Comparison of ENCODE assay signal across 9 mouse cellular contexts in genomic region chr3:94456529-94457000, GRCm38 (mm10). TPM values are rescaled to one million over a fixed set of nuclear protein-coding genes. Genes with fewer than 3 reads are reported as not detected.
A peak's percentile ranks its signal among the peaks of the same experiment; 100 is the strongest.
DNase-seq lines count a peak whose midpoint lies in the region; ATAC-seq and TF ChIP-seq lines count a peak whose summit lies in the region.
"Had no signal": no experiment of that assay in that cellular context is flagged by ENCODE, and none has a peak within 500 bp of the region (broad histone marks: within the 10 kb centered on the region; RNA-seq: fewer than 3 reads in every experiment).

No protein-coding gene starts in this region.

- no peak overlapping the region for H3K9ac ChIP-seq in embryonic facial prominence, embryonic 11.5 days (replicated peaks; ENCODE audit: low read length)
- H3K9ac ChIP-seq in limb, embryonic 13.5 days: peak overlapping the region; percentile 50; the same call in 1 of the 2 replicates
- peak overlapping the region; percentile 30; the same call in 1 of the 2 replicates for H3K9ac ChIP-seq in midbrain, embryonic 16.5 days (ENCODE audit: low read depth, low read length)

- no peaks in the 10 kb centered on the region for H3K9me3 ChIP-seq in embryonic facial prominence, embryonic 11.5 days (replicated peaks; ENCODE audit: control insufficient read depth, low read length)
- no peaks in the 10 kb centered on the region; the same call in 1 of the 2 replicates for H3K9me3 ChIP-seq in limb, embryonic 13.5 days
- H3K9me3 ChIP-seq in midbrain, embryonic 16.5 days (replicated peaks; ENCODE audit: control insufficient read depth, low read length, poor library complexity, severe bottlenecking): no peaks in the 10 kb centered on the region; the same call in 1 of the 2 replicates

- H3K4me1 ChIP-seq in embryonic facial prominence, embryonic 11.5 days (ENCODE audit: control insufficient read depth, insufficient read depth, low read length): no peaks in the 10 kb centered on the region
- no peaks in the 10 kb centered on the region for H3K4me1 ChIP-seq in limb, embryonic 13.5 days
- H3K4me1 ChIP-seq in midbrain, embryonic 16.5 days (ENCODE audit: control insufficient read depth, insufficient read depth, low read length): no peaks in the 10 kb centered on the region; the same call in 1 of the 2 replicates
- H3K4me1 ChIP-seq in spleen, adult 2 months (ENCODE audit: control insufficient read depth, insufficient read depth, insufficient read length): no peaks in the 10 kb centered on the region

- H3K4me3 ChIP-seq in embryonic facial prominence, embryonic 11.5 days (ENCODE audit: low read depth, low read length): peak overlapping the region; percentile 1; the same call in 1 of the 2 replicates
- peak overlapping the region; percentile 42 for H3K4me3 ChIP-seq in limb, embryonic 13.5 days
- H3K4me3 ChIP-seq in midbrain, embryonic 16.5 days (ENCODE audit: low read depth, low read length): peak overlapping the region; percentile 41
- no peak overlapping the region for H3K4me3 ChIP-seq in spleen, adult 2 months (ENCODE audit: extremely low read depth, insufficient read depth, insufficient read length)

- H3K36me3 ChIP-seq in embryonic facial prominence, embryonic 11.5 days (replicated peaks; ENCODE audit: control insufficient read depth, insufficient read depth, low read depth, low read length): no peaks in the 10 kb centered on the region
- no peaks in the 10 kb centered on the region for H3K36me3 ChIP-seq in limb, embryonic 13.5 days
- no peaks in the 10 kb centered on the region for H3K36me3 ChIP-seq in midbrain, embryonic 16.5 days (ENCODE audit: control insufficient read depth, insufficient read depth, low read length)
- H3K36me3 ChIP-seq in spleen, adult 2 months (ENCODE audit: control insufficient read depth, insufficient read depth, low read length): no peaks in the 10 kb centered on the region

- WGBS in embryonic facial prominence, embryonic 11.5 days: 2% methylated on average over 12 of the region's 12 CpGs
- WGBS in limb, embryonic 13.5 days: 2% methylated on average over 12 of the region's 12 CpGs
- 1% methylated on average over 12 of the region's 12 CpGs for WGBS in midbrain, embryonic 16.5 days
- 4% methylated on average over 12 of the region's 12 CpGs for WGBS in spleen, adult 2 months

- TF ChIP-seq CTCF in spleen, adult 2 months (IDR thresholded peaks at IDR 0.05; ENCODE audit: extremely low read depth, insufficient read depth, insufficient read length, insufficient replicate concordance): peak; percentile 62; the same call in 1 of the 2 replicates

- TF ChIP-seq POLR2A in spleen, adult 2 months (IDR thresholded peaks at IDR 0.05; ENCODE audit: low read depth, low read length): no peak

- 0 out of 2 replicates have a peak overlapping the region, but pooled peaks have one; percentile 19 for H3K4me2 ChIP-seq in embryonic facial prominence, embryonic 11.5 days (ENCODE audit: low read depth, low read length)
- peak overlapping the region; percentile 61 for H3K4me2 ChIP-seq in limb, embryonic 13.5 days (replicated peaks)
- H3K4me2 ChIP-seq in midbrain, embryonic 16.5 days (ENCODE audit: low read length): peak overlapping the region; percentile 43

- peak; percentile 95 for DNase-seq in 416B (ENCODE audit: low read depth)
- peak; percentile 91 for DNase-seq in adrenal gland, postnatal 14 days
- peak; percentile 98 for DNase-seq in embryonic facial prominence, embryonic 11.5 days (ENCODE audit: low spot score)
- peak; percentile 79 to 85 for DNase-seq in heart, adult 18-20 months
- DNase-seq in kidney, adult 18-20 months: peak; percentile 75
- peak; percentile 58 for DNase-seq in spleen, adult 2 months (ENCODE audit: low read depth in 1 of 2, low spot score in 2 of 2)

- H3K27ac ChIP-seq in embryonic facial prominence, embryonic 11.5 days (replicated peaks; ENCODE audit: low read depth, low read length): no peak overlapping the region
- H3K27ac ChIP-seq in limb, embryonic 13.5 days: no peak overlapping the region
- H3K27ac ChIP-seq in midbrain, embryonic 16.5 days (ENCODE audit: low read length): peak overlapping the region; percentile 43
- H3K27ac ChIP-seq in spleen, adult 2 months (ENCODE audit: insufficient read depth, low read length): no peak overlapping the region

- ATAC-seq in embryonic facial prominence, embryonic 11.5 days (replicated peaks; ENCODE audit: insufficient number of reproducible peaks, low FRiP score, low TSS enrichment, low read depth): peak; percentile 89
- ATAC-seq in limb, embryonic 13.5 days (ENCODE audit: low FRiP score, low read depth): peak; percentile 87
- ATAC-seq in midbrain, embryonic 16.5 days: peak; percentile 94

- H3K27me3 ChIP-seq in embryonic facial prominence, embryonic 11.5 days (ENCODE audit: control insufficient read depth, insufficient read depth, low read length): no peaks in the 10 kb centered on the region
- H3K27me3 ChIP-seq in limb, embryonic 13.5 days: 0 out of 2 replicates have a peak, but pooled peaks cover 7% of the 10 kb centered on the region
- H3K27me3 ChIP-seq in midbrain, embryonic 16.5 days (ENCODE audit: control insufficient read depth, insufficient read depth, low read depth, low read length): no peaks in the 10 kb centered on the region
- no peaks in the 10 kb centered on the region for H3K27me3 ChIP-seq in spleen, adult 2 months (ENCODE audit: control insufficient read depth, insufficient read depth, low read length)

RNA-seq across cellular contexts. Expression of gene Oaz3, which starts 12.8 kb away (rescaled TPM):
- total RNA-seq in adrenal gland, postnatal 14 days (2021): not detected in 2 replicates
- polyA plus RNA-seq in embryonic facial prominence, embryonic 11.5 days (2014; fragmentation: Nextera tagmentation; extraction: Ambion mirVana): 0.14 TPM in 1 of 2 replicates, not detected in the other
- total RNA-seq in heart, adult 18-20 months (2021): not detected
- 0.73 and 0.94 TPM in 2 replicates for polyA plus RNA-seq in limb, embryonic 13.5 days (2015; fragmentation: Nextera tagmentation; extraction: Ambion mirVana)
- 1.5 TPM in 2 replicates for polyA plus RNA-seq in midbrain, embryonic 16.5 days (2015; fragmentation: Nextera tagmentation; extraction: Ambion mirVana)
- not detected in 2 replicates for polyA plus RNA-seq in spleen, adult 2 months (2012; rRNA removed)
- total RNA-seq: adrenal gland, postnatal 4 days had no signal

RNA-seq across cellular contexts. Expression of gene Mrpl9, which starts 13.4 kb away (rescaled TPM):
- total RNA-seq in adrenal gland, postnatal 14 days (2021): 87.6 and 87.8 TPM in 2 replicates
- 63.8 and 66.0 TPM in 2 replicates for polyA plus RNA-seq in embryonic facial prominence, embryonic 11.5 days (2014; fragmentation: Nextera tagmentation; extraction: Ambion mirVana)
- 10 to 100 TPM; 66.2 to 74.9 TPM for total RNA-seq in heart, adult 18-20 months (2021)
- 66.8 and 67.0 TPM in 2 replicates for polyA plus RNA-seq in limb, embryonic 13.5 days (2015; fragmentation: Nextera tagmentation; extraction: Ambion mirVana)
- polyA plus RNA-seq in midbrain, embryonic 16.5 days (2015; fragmentation: Nextera tagmentation; extraction: Ambion mirVana): 55.1 and 56.5 TPM in 2 replicates
- 16.9 and 19.6 TPM in 2 replicates for polyA plus RNA-seq in spleen, adult 2 months (2012; rRNA removed)

RNA-seq across cellular contexts. Expression of gene Celf3, which starts 21.5 kb away (rescaled TPM):
- 21.8 and 28.1 TPM in 2 replicates for total RNA-seq in adrenal gland, postnatal 14 days (2021)
- polyA plus RNA-seq in embryonic facial prominence, embryonic 11.5 days (2014; fragmentation: Nextera tagmentation; extraction: Ambion mirVana): 29.2 and 32.8 TPM in 2 replicates
- not detected for total RNA-seq in heart, adult 18-20 months (2021)
- 2.4 and 3.7 TPM in 2 replicates for polyA plus RNA-seq in limb, embryonic 13.5 days (2015; fragmentation: Nextera tagmentation; extraction: Ambion mirVana)
- 261 and 296 TPM in 2 replicates for polyA plus RNA-seq in midbrain, embryonic 16.5 days (2015; fragmentation: Nextera tagmentation; extraction: Ambion mirVana)
- polyA plus RNA-seq in spleen, adult 2 months (2012; rRNA removed): 0.16 TPM in 1 of 2 replicates, not detected in the other

RNA-seq across cellular contexts. Expression of gene Riiad1, which starts 23.6 kb away (rescaled TPM):
- 4.0 and 4.4 TPM in 2 replicates for total RNA-seq in adrenal gland, postnatal 14 days (2021)
- polyA plus RNA-seq in embryonic facial prominence, embryonic 11.5 days (2014; fragmentation: Nextera tagmentation; extraction: Ambion mirVana): 3.0 and 3.4 TPM in 2 replicates
- total RNA-seq in heart, adult 18-20 months (2021): 1 to 10 TPM; 1.8 to 2.2 TPM
- 1.8 and 2.0 TPM in 2 replicates for polyA plus RNA-seq in limb, embryonic 13.5 days (2015; fragmentation: Nextera tagmentation; extraction: Ambion mirVana)
- polyA plus RNA-seq in midbrain, embryonic 16.5 days (2015; fragmentation: Nextera tagmentation; extraction: Ambion mirVana): 26.7 and 27.7 TPM in 2 replicates
- polyA plus RNA-seq in spleen, adult 2 months (2012; rRNA removed): 0.25 TPM in 1 of 2 replicates, not detected in the other

RNA-seq across cellular contexts. Expression of gene Tdrkh, which starts 43.5 kb away (rescaled TPM):
- 10.7 and 10.9 TPM in 2 replicates for total RNA-seq in adrenal gland, postnatal 14 days (2021)
- polyA plus RNA-seq in embryonic facial prominence, embryonic 11.5 days (2014; fragmentation: Nextera tagmentation; extraction: Ambion mirVana): 16.1 and 19.8 TPM in 2 replicates
- 1 to 10 TPM; 4.4 to 6.1 TPM for total RNA-seq in heart, adult 18-20 months (2021)
- polyA plus RNA-seq in limb, embryonic 13.5 days (2015; fragmentation: Nextera tagmentation; extraction: Ambion mirVana): 8.4 and 8.9 TPM in 2 replicates
- polyA plus RNA-seq in midbrain, embryonic 16.5 days (2015; fragmentation: Nextera tagmentation; extraction: Ambion mirVana): 50.7 and 54.9 TPM in 2 replicates
- 0.15 and 0.19 TPM in 2 replicates for polyA plus RNA-seq in spleen, adult 2 months (2012; rRNA removed)
